Mouse (Mus musculus) neural tube, embryonic 13.5 days (tissue): Measurements from ENCODE around the gene Tnf. TPM values are rescaled to one million over a fixed set of nuclear protein-coding genes. Genes with fewer than 3 reads are reported as not detected.

ENCODE experiments used
- ATAC-seq: fragments of 200-750 bp; cut with Nextera tagmentation; 2 replicates; pipeline ENCODE4 v1.8.0; 2017; ENCODE audit warnings: low read depth, mild to moderate bottlenecking, moderate TSS enrichment, moderate library complexity
- H3K27ac ChIP-seq: fragments of 300-500 bp; sonication (generic); replicated peaks from 2 replicates; pipeline ENCODE4 v1.5.1; 2015; ENCODE audit warnings: moderate library complexity, mild to moderate bottlenecking, inconsistent platforms
- H3K27me3 ChIP-seq: fragments of 300-500 bp; sonication (generic); 2 replicates; pipeline ENCODE4 v1.6.1; 2015; ENCODE audit warnings: mild to moderate bottlenecking, inconsistent platforms
- H3K36me3 ChIP-seq: fragments of 300-500 bp; sonication (generic); 2 replicates; pipeline ENCODE4 v1.6.1; 2015; ENCODE audit warnings: mild to moderate bottlenecking, inconsistent platforms
- H3K4me1 ChIP-seq: fragments of 300-500 bp; sonication (generic); replicated peaks from 2 replicates; pipeline ENCODE4 v1.6.1; 2015; ENCODE audit warnings: inconsistent platforms
- H3K4me2 ChIP-seq: fragments of 300-500 bp; sonication (generic); 2 replicates; pipeline ENCODE4 v1.6.1; 2015; ENCODE audit warnings: inconsistent platforms, mild to moderate bottlenecking, moderate library complexity
- H3K4me3 ChIP-seq: fragments of 300-500 bp; sonication (generic); 2 replicates; pipeline ENCODE4 v1.5.1; 2015; ENCODE audit warnings: mild to moderate bottlenecking, inconsistent platforms
- H3K9ac ChIP-seq: fragments of 300-500 bp; sonication (generic); 2 replicates; pipeline ENCODE4 v1.6.1; 2015; ENCODE audit warnings: moderate library complexity, mild to moderate bottlenecking, inconsistent platforms
- H3K9me3 ChIP-seq: fragments of 300-500 bp; sonication (generic); 2 replicates; pipeline ENCODE4 v1.6.1; 2016; ENCODE audit warnings: inconsistent platforms
- WGBS: fragments of 180-500 bp; shearing (Covaris S2); methylation state at CpG from one replicate; pipeline ENCODE4 v1.1.7; 2015; 5-methylcytosine and 5-hydroxymethylcytosine counted together
- microRNA-seq: library from miRNA; unstranded; fragments of <30 nt; microRNA quantifications from one replicate; pipeline ENCODE4, GENCODE M21; 2016
- polyA plus RNA-seq: library from polyadenylated mRNA; unstranded; fragments of >200 nt; fragmentation: Nextera tagmentation; extraction: Ambion mirVana; gene quantifications from 2 replicates; pipeline ENCODE4 v1.2.1, GENCODE M21; 2015

The Tnf gene
- polyA plus RNA-seq, 1 experiment from 2014 or later, result 0.13 TPM

- no peak overlapping the region for H3K27ac ChIP-seq
- no peak overlapping the region for H3K9ac ChIP-seq
- no peaks in the 10 kb centered on the region for H3K9me3 ChIP-seq
- peaks cover 97% of the 10 kb centered on the region for H3K36me3 ChIP-seq
- no peak for ATAC-seq
- H3K4me2 ChIP-seq, result no peak overlapping the region
- no peaks in the 10 kb centered on the region for H3K27me3 ChIP-seq
- 94% methylated on average over 12 of the region's 12 CpGs for WGBS
- H3K4me1 ChIP-seq, result no peaks in the 10 kb centered on the region
- H3K4me3 ChIP-seq, result no peak overlapping the region
These were observed 46.4 kb downstream of the Tnf start for GRCm38 (mm10) chr17:35155451-35155850.

DNA sequence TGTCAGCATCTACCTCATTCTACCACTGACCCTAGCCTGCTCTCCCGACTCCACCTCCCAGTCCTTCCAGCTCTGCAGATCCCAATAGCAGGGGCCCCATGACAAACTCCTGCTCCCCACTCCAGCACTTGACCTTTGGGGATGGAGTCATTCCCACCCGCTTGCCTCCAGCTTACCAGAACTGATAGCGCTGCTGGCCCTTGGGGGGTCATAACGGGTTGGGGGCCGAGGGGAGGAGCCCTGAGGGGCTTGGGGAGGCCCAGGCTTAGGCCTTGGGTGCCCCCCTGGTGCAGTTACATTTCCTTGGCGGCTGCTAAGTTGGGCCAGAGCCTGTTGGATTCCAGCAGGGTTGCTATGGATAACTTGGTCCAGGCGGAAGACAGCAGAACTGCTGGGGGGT is 47.2 kb downstream of the Tnf start:
- H3K4me3 ChIP-seq, result no peak overlapping the region
- H3K4me2 ChIP-seq, result no peak overlapping the region
- WGBS, result 81% methylated on average over 7 of the region's 7 CpGs
- no peaks in the 10 kb centered on the region for H3K9me3 ChIP-seq
- ATAC-seq, result no peak
- no peaks in the 10 kb centered on the region for H3K27me3 ChIP-seq
- H3K36me3 ChIP-seq, result peaks cover 97% of the 10 kb centered on the region
- no peak overlapping the region for H3K9ac ChIP-seq
- H3K4me1 ChIP-seq, result no peaks in the 10 kb centered on the region
- no peak overlapping the region for H3K27ac ChIP-seq

- H3K4me3 ChIP-seq, result no peak overlapping the region
- no peak for ATAC-seq
These were observed 47.9 kb downstream of the Tnf start for GRCm38 (mm10) chr17:35153931-35154330.

DNA sequence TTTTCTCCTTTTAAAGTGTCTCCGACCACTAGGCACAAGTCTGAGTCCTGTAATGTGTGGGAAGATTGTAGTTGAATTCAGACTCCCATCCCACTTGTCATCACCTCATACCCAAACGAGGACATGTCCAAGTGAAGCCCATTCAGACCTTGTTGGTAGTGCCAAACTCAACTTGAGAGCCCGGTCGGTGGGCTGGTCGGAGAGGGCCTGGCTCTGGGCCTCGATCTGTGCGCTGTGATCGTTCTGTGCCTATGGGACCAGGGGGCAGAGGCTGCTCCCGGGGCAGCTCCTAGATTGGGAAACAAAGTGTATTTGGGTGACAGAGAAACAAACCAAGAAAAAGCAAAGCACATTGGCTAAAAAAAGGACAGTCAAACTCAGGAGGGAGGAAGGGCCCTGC is 48.7 kb downstream of the Tnf start:
- ATAC-seq, result no peak
- no peak overlapping the region for H3K4me2 ChIP-seq
- 91% methylated on average over 9 of the region's 9 CpGs for WGBS
- H3K4me3 ChIP-seq, result no peak overlapping the region
- H3K27me3 ChIP-seq, result no peaks in the 10 kb centered on the region
- no peak overlapping the region for H3K27ac ChIP-seq
- no peak overlapping the region for H3K9ac ChIP-seq
- no peaks in the 10 kb centered on the region for H3K9me3 ChIP-seq
- H3K36me3 ChIP-seq, result peaks cover 97% of the 10 kb centered on the region
- no peaks in the 10 kb centered on the region for H3K4me1 ChIP-seq

More at GRCm38 (mm10) chr17:35153931-35154330, 47.9 kb downstream of the Tnf start:
- Histone ChIP-seq H3K27me3 (no peaks in the 10 kb centered on the region), H3K27ac (no peak overlapping the region), H3K9me3 (no peaks in the 10 kb centered on the region), H3K4me1 (no peaks in the 10 kb centered on the region), H3K4me2 (no peak overlapping the region), H3K36me3 (peaks cover 97% of the 10 kb centered on the region), H3K9ac (no peak overlapping the region)
- WGBS, result 92% methylated on average over 4 of the region's 4 CpGs

DNA sequence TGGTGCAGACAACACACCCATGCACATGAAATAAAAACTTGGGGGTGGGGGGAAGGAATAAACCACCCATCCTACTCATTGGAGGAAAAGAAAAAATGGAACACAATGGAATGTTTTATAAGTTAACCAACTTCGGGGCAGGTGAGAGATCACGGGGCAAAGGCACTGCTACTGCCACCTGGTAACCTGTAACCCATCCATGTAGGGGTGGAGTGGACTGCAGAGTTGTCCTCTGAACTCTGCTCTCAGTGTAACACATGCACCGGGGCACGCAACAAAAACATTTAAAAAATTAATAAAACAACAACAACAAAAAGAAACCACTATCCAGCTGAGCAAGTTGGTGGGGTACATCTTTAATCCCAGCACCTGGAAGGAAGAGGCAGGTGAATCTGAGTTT is 49.7 kb downstream of the Tnf start:
- WGBS, result 97% methylated on average over 4 of the region's 4 CpGs
- Histone ChIP-seq H3K27ac (no peak overlapping the region), H3K27me3 (no peaks in the 10 kb centered on the region), H3K36me3 (peaks cover 97% of the 10 kb centered on the region), H3K4me2 (no peak overlapping the region), H3K9ac (no peak overlapping the region), H3K9me3 (no peaks in the 10 kb centered on the region), H3K4me1 (no peaks in the 10 kb centered on the region), H3K4me3 (no peak overlapping the region)
- no peak for ATAC-seq

Small RNAs within 50 kb of the gene (microRNA-seq; reads per million reads assigned to microRNA genes)
- gene Mir6973a, result not detected
- not detected for gene Mir6974
- gene Mir6975, result 2.2 reads per million, percentile 8 among the genes with 10 or more reads in this experiment
- not detected for gene Mir8094

Other genes with a start within 250 kb of the Tnf start
- gene Hspa1b, start 242.8 kb downstream of the Tnf start, polyA plus RNA-seq, result 0.38 and 0.47 TPM in 2 replicates
- not detected in 2 replicates for gene Gm20481, start 232.1 kb downstream of the Tnf start, polyA plus RNA-seq
- 6.0 and 6.3 TPM in 2 replicates for gene Hspa1a, start 229.9 kb downstream of the Tnf start, polyA plus RNA-seq
- gene Hspa1l, start 229.3 kb downstream of the Tnf start, polyA plus RNA-seq, result 1.5 and 2.2 TPM in 2 replicates
- gene Lsm2, start 220.1 kb downstream of the Tnf start, polyA plus RNA-seq, result 99.4 and 99.8 TPM in 2 replicates
- 57.9 and 58.2 TPM in 2 replicates for gene Vars, start 201.0 kb downstream of the Tnf start, polyA plus RNA-seq
- 0.17 and 0.18 TPM in 2 replicates for gene Vwa7, start 185.4 kb downstream of the Tnf start, polyA plus RNA-seq
- gene Sapcd1, start 174.0 kb downstream of the Tnf start, polyA plus RNA-seq, result 2.5 and 2.6 TPM in 2 replicates
- gene Msh5, start 155.3 kb downstream of the Tnf start, polyA plus RNA-seq, result 2.8 and 3.1 TPM in 2 replicates
- gene Clic1, start 152.0 kb downstream of the Tnf start, polyA plus RNA-seq, result 132 and 145 TPM in 2 replicates
- 417 and 431 TPM in 2 replicates for gene Ddah2, start 143.0 kb downstream of the Tnf start, polyA plus RNA-seq
- 0.54 TPM in 1 of 2 replicates, not detected in the other for gene Ly6g6c, start 136.6 kb downstream of the Tnf start, polyA plus RNA-seq
- 0.28 and 0.38 TPM in 2 replicates for gene Mpig6b, start 135.8 kb downstream of the Tnf start, polyA plus RNA-seq
- gene Ly6g6e, start 125.1 kb downstream of the Tnf start, polyA plus RNA-seq, result 0.46 and 0.55 TPM in 2 replicates
- 0.95 and 1.8 TPM in 2 replicates for gene Ly6g6d, start 123.9 kb downstream of the Tnf start, polyA plus RNA-seq
- 0.44 and 0.68 TPM in 2 replicates for gene Ly6g6f, start 116.4 kb downstream of the Tnf start, polyA plus RNA-seq
- 98.2 and 104 TPM in 2 replicates for gene Abhd16a, start 112.7 kb downstream of the Tnf start, polyA plus RNA-seq
- not detected in 2 replicates for gene Ly6g5c, start 93.7 kb downstream of the Tnf start, polyA plus RNA-seq
- gene Ly6g5b, start 86.6 kb downstream of the Tnf start, polyA plus RNA-seq, result 1.4 and 1.7 TPM in 2 replicates
- 20.9 and 25.5 TPM in 2 replicates for gene Gpank1, start 80.6 kb downstream of the Tnf start, polyA plus RNA-seq
- 333 and 339 TPM in 2 replicates for gene Csnk2b, start 80.0 kb downstream of the Tnf start, polyA plus RNA-seq
- gene D17H6S53E, start 75.6 kb downstream of the Tnf start, polyA plus RNA-seq, result 8.9 and 10.6 TPM in 2 replicates
- 0.61 and 0.77 TPM in 2 replicates for gene Apom, start 70.0 kb downstream of the Tnf start, polyA plus RNA-seq
- 67.1 and 75.0 TPM in 2 replicates for gene Bag6, start 66.8 kb downstream of the Tnf start, polyA plus RNA-seq
- gene Prrc2a, start 37.1 kb downstream of the Tnf start, polyA plus RNA-seq, result 178 and 185 TPM in 2 replicates
- gene Aif1, start 25.9 kb downstream of the Tnf start, polyA plus RNA-seq, result 11.4 and 12.7 TPM in 2 replicates
- gene Lst1, start 13.6 kb downstream of the Tnf start, polyA plus RNA-seq, result 7.8 and 8.9 TPM in 2 replicates
- gene Ltb, start 7.6 kb downstream of the Tnf start, polyA plus RNA-seq, result 0.22 and 0.58 TPM in 2 replicates
- 0.42 TPM in 1 of 2 replicates, not detected in the other for gene Lta, start 3.3 kb upstream of the Tnf start, polyA plus RNA-seq
- 0.56 TPM in 1 of 2 replicates, not detected in the other for gene Gm16181, start 18.8 kb upstream of the Tnf start, polyA plus RNA-seq
- gene Atp6v1g2, start 31.7 kb upstream of the Tnf start, polyA plus RNA-seq, result 58.9 and 66.1 TPM in 2 replicates
- gene Nfkbil1, start 33.8 kb upstream of the Tnf start, polyA plus RNA-seq, result 9.5 and 10.8 TPM in 2 replicates
- gene Ddx39b, start 39.7 kb upstream of the Tnf start, polyA plus RNA-seq, result 385 and 402 TPM in 2 replicates
- 70.5 and 79.1 TPM in 2 replicates for gene H2-D1, start 60.7 kb upstream of the Tnf start, polyA plus RNA-seq
- gene H2-Q1, start 118.4 kb upstream of the Tnf start, polyA plus RNA-seq, result 0.22 TPM in 1 of 2 replicates, not detected in the other
- gene H2-Q2, start 140.2 kb upstream of the Tnf start, polyA plus RNA-seq, result 0.50 and 0.60 TPM in 2 replicates
- 1.0 and 1.4 TPM in 2 replicates for gene H2-Q4, start 177.6 kb upstream of the Tnf start, polyA plus RNA-seq
- 0.37 and 0.42 TPM in 2 replicates for gene H2-Q6, start 222.8 kb upstream of the Tnf start, polyA plus RNA-seq
- 3.4 and 4.0 TPM in 2 replicates for gene H2-Q7, start 237.1 kb upstream of the Tnf start, polyA plus RNA-seq